Mouse (Mus musculus) embryonic fibroblast, embryonic 13.5 days (primary cell): Measurements from ENCODE around the gene Ldhd.

Experiments
- CTCF ChIP-seq: IDR thresholded peaks from 2 replicates; pipeline ENCODE4 v1.5.1; 2011; ENCODE audit warnings: mild to moderate bottlenecking, control low read depth, low read length, moderate library complexity, borderline replicate concordance; ENCODE audit not compliant: insufficient read depth
- POLR2A ChIP-seq: IDR thresholded peaks from 2 replicates; pipeline ENCODE4 v1.6.1; 2011; ENCODE audit warnings: low read depth, mild to moderate bottlenecking, control low read depth, low read length, moderate library complexity

DNA sequence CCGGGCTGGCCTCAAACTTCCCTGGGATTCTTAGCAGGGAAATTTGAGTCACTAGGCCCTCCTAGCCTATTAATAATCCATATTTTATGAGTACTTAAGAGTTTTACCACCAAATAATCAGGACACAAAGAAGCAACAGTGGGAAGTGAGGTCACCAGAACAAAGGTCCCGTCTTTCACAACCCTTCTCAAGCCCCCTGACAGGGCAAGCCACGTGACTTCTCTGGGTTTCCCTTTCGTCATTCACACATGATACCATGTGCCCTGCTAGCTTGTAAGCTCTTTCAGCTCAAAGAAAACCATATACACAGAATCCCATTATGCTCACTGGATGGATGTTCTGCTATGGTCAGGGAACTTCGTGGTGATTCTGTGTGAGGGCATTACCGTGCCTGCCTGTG is 12.4 kb downstream of the Ldhd start:
- no peak for TF ChIP-seq CTCF
- TF ChIP-seq POLR2A = no peak
